Mouse (Mus musculus): Measurements from ENCODE around the gene Eaf2. TPM values are rescaled to one million over a fixed set of nuclear protein-coding genes. Genes with fewer than 3 reads are reported as not detected.
"Not testable (repeated sequence)": the region's sequence is repeated elsewhere in the genome, so short reads cannot be mapped to it uniquely, and the experiment has no call there.

Gene Eaf2
- polyA plus RNA-seq, 1 experiment from 2014 or later: 0.62 TPM

GRCm38 (mm10) chr16:36877316-36877715 is 2.5 kb upstream of the Eaf2 start:
- no peak overlapping the region for H3K4me2 ChIP-seq (ENCODE audit: low read depth, low read length)
- WGBS: 80% methylated on average over 5 of the region's 5 CpGs
- peaks cover 1% of the 10 kb centered on the region for H3K36me3 ChIP-seq (ENCODE audit: control insufficient read depth, insufficient read depth)
- H3K9ac ChIP-seq (ENCODE audit: low read length): no peak overlapping the region
- H3K9me3 ChIP-seq (replicated peaks; ENCODE audit: control insufficient read depth, low read length): no peaks in the 10 kb centered on the region
- no peak overlapping the region for H3K4me3 ChIP-seq (ENCODE audit: low read length)
- H3K4me1 ChIP-seq (ENCODE audit: control insufficient read depth, insufficient read depth, low read length): peaks cover 27% of the 10 kb centered on the region
- H3K27me3 ChIP-seq (ENCODE audit: control insufficient read depth, insufficient read depth, low read length): no peaks in the 10 kb centered on the region
- no peak overlapping the region for H3K27ac ChIP-seq (ENCODE audit: low read length)
- ATAC-seq (replicated peaks; ENCODE audit: extremely low read depth, insufficient read depth, low FRiP score): no peak

GRCm38 (mm10) chr16:36875276-36875851 is 561 bp upstream of the Eaf2 start:
- peak; percentile 63 for ATAC-seq (replicated peaks; ENCODE audit: extremely low read depth, insufficient read depth, low FRiP score)
- Histone ChIP-seq H3K9me3 (replicated peaks; ENCODE audit: control insufficient read depth, low read length) (no peaks in the 10 kb centered on the region), H3K9ac (ENCODE audit: low read length) (peak overlapping the region; percentile 82), H3K36me3 (ENCODE audit: control insufficient read depth, insufficient read depth) (peaks cover 9% of the 10 kb centered on the region), H3K27me3 (ENCODE audit: control insufficient read depth, insufficient read depth, low read length) (no peaks in the 10 kb centered on the region), H3K4me3 (ENCODE audit: low read length) (peak overlapping the region; percentile 98), H3K27ac (ENCODE audit: low read length) (peak overlapping the region; percentile 61), H3K4me2 (ENCODE audit: low read depth, low read length) (peak overlapping the region; percentile 70), H3K4me1 (ENCODE audit: control insufficient read depth, insufficient read depth, low read length) (peaks cover 27% of the 10 kb centered on the region)
- WGBS: under 1% methylated on average over 44 of the region's 48 CpGs

DNA sequence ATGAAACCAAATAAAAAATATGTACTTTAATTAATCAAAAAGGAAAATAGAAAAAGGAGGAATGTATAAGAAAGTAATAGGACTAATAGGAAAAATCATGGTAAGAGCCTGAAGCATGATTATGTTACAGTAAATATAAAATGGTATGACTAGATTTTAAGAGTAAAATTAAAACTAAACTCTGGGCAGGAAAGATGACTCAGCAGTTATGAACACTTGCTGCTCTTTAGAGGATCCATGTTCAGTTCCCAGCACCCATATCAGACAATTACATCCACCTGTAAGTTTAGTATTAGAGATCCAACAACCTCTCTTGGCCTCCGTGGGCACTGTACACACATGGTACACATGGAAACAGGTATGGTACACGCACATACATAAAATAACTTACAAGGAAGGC is 5.4 kb downstream of the Eaf2 start:
- WGBS: 87% methylated on average over 2 of the region's 2 CpGs
- H3K4me2 ChIP-seq (ENCODE audit: low read depth, low read length): no peak overlapping the region
- H3K36me3 ChIP-seq (ENCODE audit: control insufficient read depth, insufficient read depth): peaks cover 17% of the 10 kb centered on the region
- H3K4me3 ChIP-seq (ENCODE audit: low read length): no peak overlapping the region
- no peak overlapping the region for H3K27ac ChIP-seq (ENCODE audit: low read length)
- no peak overlapping the region for H3K9ac ChIP-seq (ENCODE audit: low read length)
- H3K27me3 ChIP-seq (ENCODE audit: control insufficient read depth, insufficient read depth, low read length): no peaks in the 10 kb centered on the region
- H3K9me3 ChIP-seq (replicated peaks; ENCODE audit: control insufficient read depth, low read length): no peaks in the 10 kb centered on the region
- H3K4me1 ChIP-seq (ENCODE audit: control insufficient read depth, insufficient read depth, low read length): peaks cover 6% of the 10 kb centered on the region
- ATAC-seq (replicated peaks; ENCODE audit: extremely low read depth, insufficient read depth, low FRiP score): no peak

DNA sequence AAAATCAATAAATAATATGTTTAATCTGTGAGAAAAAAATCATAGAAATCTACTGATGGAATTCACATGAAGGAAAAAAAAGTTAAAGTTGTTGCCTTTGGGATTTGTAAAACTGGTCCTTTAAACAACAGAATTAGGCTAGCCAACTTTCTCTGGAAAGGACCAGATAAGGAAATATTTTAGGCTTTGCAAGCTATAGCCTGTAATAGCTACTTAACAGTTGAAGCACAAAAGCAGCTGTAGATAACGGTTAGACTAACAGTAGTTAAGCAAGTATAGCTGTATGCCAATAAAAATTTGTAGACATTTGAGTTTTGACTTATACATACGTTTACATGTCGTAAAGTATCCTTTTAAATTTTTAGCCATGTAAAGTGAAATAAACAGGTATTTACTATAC is 11.2 kb downstream of the Eaf2 start:
- no peak for ATAC-seq (replicated peaks; ENCODE audit: extremely low read depth, insufficient read depth, low FRiP score)
- Histone ChIP-seq H3K4me1 (ENCODE audit: control insufficient read depth, insufficient read depth, low read length) (no peaks in the 10 kb centered on the region), H3K9ac (ENCODE audit: low read length) (no peak overlapping the region), H3K4me3 (ENCODE audit: low read length) (no peak overlapping the region), H3K27me3 (ENCODE audit: control insufficient read depth, insufficient read depth, low read length) (no peaks in the 10 kb centered on the region), H3K27ac (ENCODE audit: low read length) (no peak overlapping the region), H3K36me3 (ENCODE audit: control insufficient read depth, insufficient read depth) (0 out of 2 replicates have a peak, but pooled peaks cover 6% of the 10 kb centered on the region), H3K4me2 (ENCODE audit: low read depth, low read length) (no peak overlapping the region), H3K9me3 (replicated peaks; ENCODE audit: control insufficient read depth, low read length) (no peaks in the 10 kb centered on the region)
- 72% methylated on average over 3 of the region's 3 CpGs for WGBS

DNA sequence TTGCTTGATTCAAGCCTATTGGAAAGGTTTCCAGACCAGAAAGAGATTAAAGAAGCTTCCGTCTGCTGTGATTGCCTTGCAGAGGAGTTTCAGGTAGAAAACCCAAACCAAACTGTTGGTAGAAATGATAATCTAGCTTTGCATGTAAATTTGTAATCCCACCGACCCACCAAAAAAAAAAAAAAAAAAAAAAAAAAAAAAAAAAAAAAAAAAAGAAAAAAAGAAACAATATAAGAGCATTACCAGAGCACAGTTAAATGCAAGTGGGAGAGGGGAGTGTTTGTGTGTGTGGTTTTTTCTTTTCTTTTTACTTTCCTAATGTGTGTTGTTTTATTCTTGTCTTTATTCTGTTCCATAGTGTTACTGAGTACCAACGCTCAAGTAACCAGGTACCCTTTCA is 23.6 kb downstream of the Eaf2 start:
- ATAC-seq (replicated peaks; ENCODE audit: extremely low read depth, insufficient read depth, low FRiP score): no peak
- Histone ChIP-seq H3K4me1 (ENCODE audit: control insufficient read depth, insufficient read depth, low read length) (no peaks in the 10 kb centered on the region), H3K9ac (ENCODE audit: low read length) (no peak overlapping the region), H3K27me3 (ENCODE audit: control insufficient read depth, insufficient read depth, low read length) (no peaks in the 10 kb centered on the region), H3K4me3 (ENCODE audit: low read length) (no peak overlapping the region), H3K36me3 (ENCODE audit: control insufficient read depth, insufficient read depth) (peaks cover 12% of the 10 kb centered on the region), H3K9me3 (replicated peaks; ENCODE audit: control insufficient read depth, low read length) (no peaks in the 10 kb centered on the region), H3K4me2 (ENCODE audit: low read depth, low read length) (no peak overlapping the region), H3K27ac (ENCODE audit: low read length) (no peak overlapping the region)
- WGBS: 91% methylated on average over 3 of the region's 3 CpGs

GRCm38 (mm10) chr16:36846894-36847293 is 27.9 kb downstream of the Eaf2 start:
- H3K27ac ChIP-seq (ENCODE audit: low read length); H3K9me3 ChIP-seq (replicated peaks; ENCODE audit: control insufficient read depth, low read length); H3K27me3 ChIP-seq (ENCODE audit: control insufficient read depth, insufficient read depth, low read length); H3K36me3 ChIP-seq (ENCODE audit: control insufficient read depth, insufficient read depth); H3K4me1 ChIP-seq (ENCODE audit: control insufficient read depth, insufficient read depth, low read length); H3K9ac ChIP-seq (ENCODE audit: low read length); H3K4me2 ChIP-seq (ENCODE audit: low read depth, low read length); ATAC-seq (replicated peaks; ENCODE audit: extremely low read depth, insufficient read depth, low FRiP score); H3K4me3 ChIP-seq (ENCODE audit: low read length): not testable (repeated sequence)
- WGBS: 87% methylated on average over 1 of the region's 1 CpGs

GRCm38 (mm10) chr16:36828820-36829219 is 46.0 kb downstream of the Eaf2 start:
- Histone ChIP-seq H3K9ac (ENCODE audit: low read length) (peak overlapping the region; percentile 87), H3K4me1 (ENCODE audit: control insufficient read depth, insufficient read depth, low read length) (peaks cover 7% of the 10 kb centered on the region), H3K9me3 (replicated peaks; ENCODE audit: control insufficient read depth, low read length) (no peaks in the 10 kb centered on the region), H3K27me3 (ENCODE audit: control insufficient read depth, insufficient read depth, low read length) (no peaks in the 10 kb centered on the region), H3K4me3 (ENCODE audit: low read length) (peak overlapping the region; percentile 75), H3K4me2 (ENCODE audit: low read depth, low read length) (peak overlapping the region; percentile 94), H3K27ac (ENCODE audit: low read length) (no peak overlapping the region), H3K36me3 (ENCODE audit: control insufficient read depth, insufficient read depth) (no peaks in the 10 kb centered on the region)
- 7% methylated on average over 11 of the region's 11 CpGs for WGBS
- ATAC-seq (replicated peaks; ENCODE audit: extremely low read depth, insufficient read depth, low FRiP score): no peak

DNA sequence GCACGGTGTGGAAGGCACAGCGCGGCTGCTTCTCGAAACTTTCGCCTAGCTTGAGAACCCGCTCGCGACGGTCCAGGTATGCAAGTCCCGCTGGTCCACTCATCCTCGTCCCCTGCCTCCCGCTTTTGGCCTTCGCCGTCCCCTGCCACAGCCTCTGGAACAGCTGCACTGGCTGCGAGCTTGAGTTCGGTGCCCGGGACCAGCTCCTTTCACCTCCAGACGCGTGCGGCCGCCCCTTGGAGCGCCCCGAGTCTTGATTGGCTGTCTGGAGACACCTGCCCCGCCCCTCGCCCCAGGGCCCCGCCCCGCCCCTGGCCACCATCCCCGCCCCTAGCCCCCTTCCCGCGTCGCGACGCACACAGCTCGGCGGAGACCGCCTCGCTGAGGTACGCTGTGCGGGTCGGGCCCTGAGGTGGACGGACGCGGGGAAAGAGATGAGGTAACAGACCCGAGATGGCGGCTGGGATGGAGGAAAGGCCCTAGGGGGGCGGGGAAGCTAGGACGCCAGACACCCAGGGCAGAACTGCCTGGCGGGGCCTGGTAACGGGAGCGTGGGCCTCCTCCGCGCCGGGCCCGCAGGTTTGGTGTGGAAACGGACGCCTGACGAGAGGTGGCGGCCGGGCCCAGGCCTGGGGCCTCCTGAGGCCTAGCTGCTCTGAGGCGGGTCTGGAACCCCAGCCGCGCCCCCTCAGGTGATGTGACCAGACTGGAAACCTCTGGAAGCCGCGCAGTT is 46.6 kb downstream of the Eaf2 start, which contains the start of gene Iqcb1:
TSS of gene Iqcb1 (plus strand) at position 332 of the 733 bp plus-strand sequence.
- Histone ChIP-seq H3K36me3 (ENCODE audit: control insufficient read depth, insufficient read depth) (no peaks in the 10 kb centered on the region), H3K9ac (ENCODE audit: low read length) (peak within 1 kb of the TSS; percentile 87), H3K27me3 (ENCODE audit: control insufficient read depth, insufficient read depth, low read length) (no peaks in the 10 kb centered on the region), H3K4me2 (ENCODE audit: low read depth, low read length) (peak within 1 kb of the TSS; percentile 94), H3K4me3 (ENCODE audit: low read length) (peak within 1 kb of the TSS; percentile 75), H3K27ac (ENCODE audit: low read length) (no peak within 1 kb of the TSS), H3K9me3 (replicated peaks; ENCODE audit: control insufficient read depth, low read length) (no peaks in the 10 kb centered on the region), H3K4me1 (ENCODE audit: control insufficient read depth, insufficient read depth, low read length) (peaks cover 7% of the 10 kb centered on the region)
- peak; percentile 99 for ATAC-seq (replicated peaks; ENCODE audit: extremely low read depth, insufficient read depth, low FRiP score)
- under 1% methylated on average over 64 of the region's 64 CpGs for WGBS

GRCm38 (mm10) chr16:36827611-36828053 is 47.2 kb downstream of the Eaf2 start:
- Histone ChIP-seq H3K27me3 (ENCODE audit: control insufficient read depth, insufficient read depth, low read length) (no peaks in the 10 kb centered on the region), H3K4me2 (ENCODE audit: low read depth, low read length) (peak overlapping the region; percentile 94), H3K36me3 (ENCODE audit: control insufficient read depth, insufficient read depth) (no peaks in the 10 kb centered on the region), H3K27ac (ENCODE audit: low read length) (no peak overlapping the region), H3K9ac (ENCODE audit: low read length) (peak overlapping the region; percentile 87), H3K9me3 (replicated peaks; ENCODE audit: control insufficient read depth, low read length) (no peaks in the 10 kb centered on the region), H3K4me3 (ENCODE audit: low read length) (peak overlapping the region; percentile 75), H3K4me1 (ENCODE audit: control insufficient read depth, insufficient read depth, low read length) (peaks cover 7% of the 10 kb centered on the region)
- 4% methylated on average over 11 of the region's 11 CpGs for WGBS
- ATAC-seq (replicated peaks; ENCODE audit: extremely low read depth, insufficient read depth, low FRiP score): peak; percentile 23

Data from heart, embryonic 16.5 days (tissue).